Mouse (Mus musculus) liver, embryonic 16.5 days (tissue): ENCODE results near the gene Ccl24. TPM values are rescaled to one million over a fixed set of nuclear protein-coding genes. Genes with fewer than 3 reads are reported as not detected.

Source experiments
- ATAC-seq: fragments of 200-750 bp; cut with Nextera tagmentation; 2 replicates; pipeline ENCODE4 v1.8.0; 2017; ENCODE audit warnings: low read depth, mild to moderate bottlenecking, moderate number of reproducible peaks, moderate library complexity
- H3K27ac ChIP-seq: fragments of 300-500 bp; sonication (generic); 2 replicates; pipeline ENCODE4 v1.5.1; 2014; ENCODE audit warnings: mild to moderate bottlenecking, low read length
- H3K27me3 ChIP-seq: fragments of 300-500 bp; sonication (generic); 2 replicates; pipeline ENCODE4 v1.6.1; 2014; ENCODE audit warnings: low read depth, low read length, mixed read lengths; ENCODE audit not compliant: control insufficient read depth, insufficient read depth
- H3K36me3 ChIP-seq: fragments of 300-500 bp; sonication (generic); 2 replicates; pipeline ENCODE4 v1.6.1; 2014; ENCODE audit warnings: mild to moderate bottlenecking; ENCODE audit not compliant: control insufficient read depth, insufficient read depth
- H3K4me1 ChIP-seq: fragments of 300-500 bp; sonication (generic); 2 replicates; pipeline ENCODE4 v1.6.1; 2014; ENCODE audit warnings: low read depth, low read length, mixed read lengths; ENCODE audit not compliant: control insufficient read depth
- H3K4me2 ChIP-seq: fragments of 300-500 bp; sonication (generic); 2 replicates; pipeline ENCODE4 v1.6.1; 2014; ENCODE audit warnings: low read depth, low read length, mixed read lengths
- H3K4me3 ChIP-seq: fragments of 300-500 bp; sonication (generic); 2 replicates; pipeline ENCODE4 v1.5.1; 2014; ENCODE audit warnings: low read depth, mild to moderate bottlenecking, low read length
- H3K9ac ChIP-seq: fragments of 300-500 bp; sonication (generic); 2 replicates; pipeline ENCODE4 v1.6.1; 2014; ENCODE audit warnings: low read depth, low read length
- H3K9me3 ChIP-seq: fragments of 300-500 bp; sonication (generic); replicated peaks from 2 replicates; pipeline ENCODE4 v1.6.1; 2016; ENCODE audit warnings: low read length; ENCODE audit not compliant: control insufficient read depth
- WGBS: fragments of 180-500 bp; shearing (Covaris S2); extraction: QIAGEN DNeasy Blood & Tissue Kit; methylation state at CpG from one replicate; pipeline ENCODE4 v1.1.7; 2014; ENCODE audit not compliant: insufficient replicate concordance; 5-methylcytosine and 5-hydroxymethylcytosine counted together
- polyA plus RNA-seq: library from polyadenylated mRNA; unstranded; fragments of >200 nt; fragmentation: Nextera tagmentation; extraction: Ambion mirVana; gene quantifications from 2 replicates; pipeline ENCODE4 v1.2.1, GENCODE M21; 2015

Ccl24 gene
- polyA plus RNA-seq, 1 experiment from 2014 or later: 17.1 TPM

GRCm38 (mm10) chr5:135587764-135588163 lies 14.9 kb upstream of the Ccl24 start:
- H3K27me3 ChIP-seq: no peaks in the 10 kb centered on the region
- 62% methylated on average over 4 of the region's 4 CpGs for WGBS

GRCm38 (mm10) chr5:135585691-135586090 lies 12.8 kb upstream of the Ccl24 start:
- Histone ChIP-seq H3K4me2 (no peak overlapping the region), H3K9me3 (no peaks in the 10 kb centered on the region), H3K4me3 (no peak overlapping the region), H3K27ac (no peak overlapping the region), H3K27me3 (no peaks in the 10 kb centered on the region), H3K9ac (no peak overlapping the region), H3K36me3 (no peaks in the 10 kb centered on the region), H3K4me1 (no peaks in the 10 kb centered on the region)
- ATAC-seq: no peak
- WGBS: 66% methylated on average over 8 of the region's 8 CpGs

More at GRCm38 (mm10) chr5:135587764-135588163, 14.9 kb upstream of the Ccl24 start:
- H3K9ac ChIP-seq: no peak overlapping the region
- H3K4me2 ChIP-seq: no peak overlapping the region
- no peak overlapping the region for H3K4me3 ChIP-seq
- H3K36me3 ChIP-seq: no peaks in the 10 kb centered on the region
- ATAC-seq: no peak
- no peak overlapping the region for H3K27ac ChIP-seq
- no peaks in the 10 kb centered on the region for H3K9me3 ChIP-seq
- H3K4me1 ChIP-seq: no peaks in the 10 kb centered on the region

- Histone ChIP-seq H3K9ac (no peak overlapping the region), H3K36me3 (no peaks in the 10 kb centered on the region), H3K4me2 (no peak overlapping the region), H3K9me3 (no peaks in the 10 kb centered on the region), H3K27ac (no peak overlapping the region), H3K4me1 (no peaks in the 10 kb centered on the region), H3K4me3 (no peak overlapping the region), H3K27me3 (no peaks in the 10 kb centered on the region)
- 59% methylated on average over 4 of the region's 4 CpGs for WGBS
- no peak for ATAC-seq
These were observed 9.5 kb upstream of the Ccl24 start for GRCm38 (mm10) chr5:135582330-135582729.

- H3K9me3 ChIP-seq: no peaks in the 10 kb centered on the region
- H3K4me3 ChIP-seq: no peak overlapping the region
- H3K4me2 ChIP-seq: no peak overlapping the region
- no peak for ATAC-seq
- WGBS: 70% methylated on average over 10 of the region's 10 CpGs
- no peak overlapping the region for H3K27ac ChIP-seq
- H3K4me1 ChIP-seq: no peaks in the 10 kb centered on the region
- no peaks in the 10 kb centered on the region for H3K36me3 ChIP-seq
- no peaks in the 10 kb centered on the region for H3K27me3 ChIP-seq
- H3K9ac ChIP-seq: no peak overlapping the region
These were observed 6.5 kb upstream of the Ccl24 start for GRCm38 (mm10) chr5:135579331-135579751.

GRCm38 (mm10) chr5:135576055-135576454 lies 3.2 kb upstream of the Ccl24 start:
- Histone ChIP-seq H3K27ac (no peak overlapping the region), H3K36me3 (no peaks in the 10 kb centered on the region), H3K4me1 (no peaks in the 10 kb centered on the region), H3K9ac (no peak overlapping the region), H3K27me3 (no peaks in the 10 kb centered on the region), H3K4me2 (no peak overlapping the region), H3K4me3 (no peak overlapping the region), H3K9me3 (no peaks in the 10 kb centered on the region)
- WGBS: 43% methylated on average over 4 of the region's 4 CpGs
- ATAC-seq: no peak

GRCm38 (mm10) chr5:135568698-135569097 lies 4.2 kb downstream of the Ccl24 start:
- WGBS: 27% methylated on average over 6 of the region's 6 CpGs
- ATAC-seq: no peak
- Histone ChIP-seq H3K27ac (no peak overlapping the region), H3K9ac (no peak overlapping the region), H3K36me3 (no peaks in the 10 kb centered on the region), H3K9me3 (no peaks in the 10 kb centered on the region), H3K4me1 (no peaks in the 10 kb centered on the region), H3K27me3 (no peaks in the 10 kb centered on the region), H3K4me3 (no peak overlapping the region), H3K4me2 (no peak overlapping the region)

GRCm38 (mm10) chr5:135567556-135568265 lies 5.1 kb downstream of the Ccl24 start:
- Histone ChIP-seq H3K9ac (no peak overlapping the region), H3K4me3 (no peak overlapping the region), H3K27ac (no peak overlapping the region), H3K36me3 (no peaks in the 10 kb centered on the region), H3K4me2 (no peak overlapping the region), H3K4me1 (no peaks in the 10 kb centered on the region), H3K27me3 (no peaks in the 10 kb centered on the region), H3K9me3 (no peaks in the 10 kb centered on the region)
- 44% methylated on average over 6 of the region's 6 CpGs for WGBS
- no peak for ATAC-seq

- Histone ChIP-seq H3K9ac (no peak within 1 kb of the TSS), H3K4me1 (no peaks in the 10 kb centered on the region), H3K9me3 (no peaks in the 10 kb centered on the region), H3K4me2 (no peak within 1 kb of the TSS), H3K27me3 (no peaks in the 10 kb centered on the region), H3K4me3 (no peak within 1 kb of the TSS), H3K27ac (no peak within 1 kb of the TSS), H3K36me3 (no peaks in the 10 kb centered on the region)
- no peak for ATAC-seq
- 65% methylated on average over 3 of the region's 3 CpGs for WGBS
These were observed 9.4 kb downstream of the Ccl24 start, which contains the start of gene Ccl26 for GRCm38 (mm10) chr5:135563469-135563868. TSS of gene Ccl26 (minus strand) at chr5:135563569.

- H3K4me1 ChIP-seq: no peaks in the 10 kb centered on the region
- no peaks in the 10 kb centered on the region for H3K27me3 ChIP-seq
- no peak overlapping the region for H3K9ac ChIP-seq
- WGBS: 49% methylated on average over 3 of the region's 3 CpGs
- ATAC-seq: no peak
- no peak overlapping the region for H3K27ac ChIP-seq
- no peaks in the 10 kb centered on the region for H3K9me3 ChIP-seq
- H3K4me3 ChIP-seq: no peak overlapping the region
- H3K4me2 ChIP-seq: no peak overlapping the region
- H3K36me3 ChIP-seq: no peaks in the 10 kb centered on the region
These were observed 15.2 kb downstream of the Ccl24 start for GRCm38 (mm10) chr5:135557671-135558070.
